Mouse (Mus musculus): ENCODE results near the gene Gm20509. TPM values are rescaled to one million over a fixed set of nuclear protein-coding genes. Genes with fewer than 3 reads are reported as not detected.

The Gm20509 gene
- polyA plus RNA-seq (2015; fragmentation: Nextera tagmentation; extraction: Ambion mirVana) = not detected in 2 replicates

DNA sequence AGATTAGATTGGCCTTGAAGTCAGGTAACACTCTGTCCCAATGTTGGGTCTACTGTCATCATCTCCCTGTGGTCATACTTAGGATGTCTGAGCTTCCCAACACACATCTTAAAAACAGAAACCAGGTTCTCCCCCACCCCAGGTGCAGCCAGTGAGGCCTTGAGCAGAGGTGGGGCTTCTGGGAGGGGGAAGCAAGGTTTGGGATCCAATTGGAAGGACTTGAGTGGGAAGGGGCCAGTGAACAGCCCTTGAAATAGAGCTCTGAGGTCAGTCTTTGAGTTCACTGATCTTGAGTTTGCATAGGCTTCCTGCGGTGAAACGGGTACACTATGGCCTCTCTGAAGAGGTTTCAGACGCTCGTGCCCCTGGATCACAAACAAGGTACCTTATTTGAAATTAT lies at the start of gene Gm20509:
TSS of gene Gm20509 (plus strand) at position 290 of the 400 bp plus-strand sequence.
- Histone ChIP-seq H3K27ac (no peak within 1 kb of the TSS), H3K27me3 (ENCODE audit: insufficient read depth, low read length) (no peaks in the 10 kb centered on the region), H3K9me3 (replicated peaks; ENCODE audit: low read length) (no peaks in the 10 kb centered on the region), H3K4me3 (replicated peaks; ENCODE audit: low read depth, low read length) (peak within 1 kb of the TSS; percentile 31), H3K9ac (ENCODE audit: low read depth, low read length) (peak within 1 kb of the TSS; percentile 54), H3K4me1 (replicated peaks; ENCODE audit: insufficient read depth, low read length) (no peaks in the 10 kb centered on the region), H3K36me3 (ENCODE audit: insufficient read depth, low read length) (no peaks in the 10 kb centered on the region), H3K4me2 (ENCODE audit: low read length) (peak within 1 kb of the TSS; percentile 63)
- ATAC-seq (replicated peaks; ENCODE audit: low FRiP score, low read depth) = no peak
- WGBS = 93% methylated on average over 4 of the region's 4 CpGs
- DNase-seq (ENCODE audit: low spot score) = no peak
- TF ChIP-seq CTCF (IDR thresholded peaks at IDR 0.05; ENCODE audit: low read depth) = no peak

DNA sequence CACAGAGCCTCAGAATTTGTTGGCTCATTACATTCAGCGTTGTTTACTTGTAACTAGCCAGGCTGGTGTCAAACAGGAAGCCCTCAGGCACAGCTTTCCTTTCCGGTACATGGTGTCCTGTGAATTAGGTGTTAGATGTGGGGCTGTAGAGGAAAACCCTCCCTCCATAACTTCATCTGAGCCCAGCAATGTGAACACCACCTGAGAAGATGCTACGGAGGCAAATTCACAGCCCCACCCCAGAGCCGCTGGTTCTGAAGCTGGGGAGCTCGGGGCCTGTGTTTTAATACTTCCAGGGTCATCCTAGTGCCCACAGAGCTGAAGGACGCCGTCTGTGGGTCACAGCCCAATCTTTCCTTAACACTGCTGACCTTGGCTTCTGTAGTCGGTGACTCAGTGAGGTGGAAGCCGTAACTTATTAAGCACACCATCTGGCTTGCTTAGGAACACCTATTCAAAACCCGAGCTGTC lies 46.8 kb upstream of the Gm20509 start:
- DNase-seq (ENCODE audit: low spot score) (peak; percentile 28), ATAC-seq (replicated peaks; ENCODE audit: low FRiP score, low read depth) (no peak)
- Histone ChIP-seq H3K27ac (peak overlapping the region; percentile 60), H3K4me3 (replicated peaks; ENCODE audit: low read depth, low read length) (no peak overlapping the region), H3K4me2 (ENCODE audit: low read length) (no peak overlapping the region), H3K9me3 (replicated peaks; ENCODE audit: low read length) (no peaks in the 10 kb centered on the region), H3K27me3 (ENCODE audit: insufficient read depth, low read length) (no peaks in the 10 kb centered on the region), H3K4me1 (replicated peaks; ENCODE audit: insufficient read depth, low read length) (no peaks in the 10 kb centered on the region), H3K9ac (ENCODE audit: low read depth, low read length) (peak overlapping the region; percentile 5; the same call in 1 of the 2 replicates), H3K36me3 (ENCODE audit: insufficient read depth, low read length) (no peaks in the 10 kb centered on the region)
- no peak for TF ChIP-seq CTCF (IDR thresholded peaks at IDR 0.05; ENCODE audit: low read depth)
- WGBS = 48% methylated on average over 10 of the region's 10 CpGs

DNA sequence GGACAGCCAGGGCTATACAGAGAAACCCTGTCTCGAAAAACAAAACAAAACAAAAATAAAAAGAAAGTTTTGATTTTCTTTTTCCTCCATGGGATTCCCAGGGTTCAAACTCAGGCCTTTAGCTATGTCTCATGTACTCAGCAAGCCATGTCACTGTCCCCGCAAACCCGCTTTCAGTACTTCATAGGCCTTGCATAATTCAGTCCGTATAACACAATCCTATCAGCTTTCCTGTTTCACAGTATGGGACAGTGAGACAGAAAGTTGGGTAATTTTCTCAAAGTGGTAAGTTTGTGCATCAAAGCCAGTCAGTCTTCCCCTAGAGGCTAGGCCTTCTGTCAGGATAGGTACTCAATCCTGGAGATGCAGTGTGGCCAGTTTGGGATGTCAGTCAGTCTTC lies 43.0 kb upstream of the Gm20509 start:
- no peaks in the 10 kb centered on the region for H3K27me3 ChIP-seq (ENCODE audit: insufficient read depth, low read length)
- H3K27ac ChIP-seq = no peak overlapping the region
- no peak for TF ChIP-seq CTCF (IDR thresholded peaks at IDR 0.05; ENCODE audit: low read depth)
- DNase-seq (ENCODE audit: low spot score) (no peak), ATAC-seq (replicated peaks; ENCODE audit: low FRiP score, low read depth) (no peak)
- no peaks in the 10 kb centered on the region for H3K36me3 ChIP-seq (ENCODE audit: insufficient read depth, low read length)
- no peak overlapping the region for H3K9ac ChIP-seq (ENCODE audit: low read depth, low read length)
- no peaks in the 10 kb centered on the region for H3K9me3 ChIP-seq (replicated peaks; ENCODE audit: low read length)
- H3K4me2 ChIP-seq (ENCODE audit: low read length) = no peak overlapping the region
- 0 out of 2 replicates have a peak, but pooled peaks cover 5% of the 10 kb centered on the region for H3K4me1 ChIP-seq (replicated peaks; ENCODE audit: insufficient read depth, low read length)
- no peak overlapping the region for H3K4me3 ChIP-seq (replicated peaks; ENCODE audit: low read depth, low read length)
- 93% methylated on average over 4 of the region's 4 CpGs for WGBS

DNA sequence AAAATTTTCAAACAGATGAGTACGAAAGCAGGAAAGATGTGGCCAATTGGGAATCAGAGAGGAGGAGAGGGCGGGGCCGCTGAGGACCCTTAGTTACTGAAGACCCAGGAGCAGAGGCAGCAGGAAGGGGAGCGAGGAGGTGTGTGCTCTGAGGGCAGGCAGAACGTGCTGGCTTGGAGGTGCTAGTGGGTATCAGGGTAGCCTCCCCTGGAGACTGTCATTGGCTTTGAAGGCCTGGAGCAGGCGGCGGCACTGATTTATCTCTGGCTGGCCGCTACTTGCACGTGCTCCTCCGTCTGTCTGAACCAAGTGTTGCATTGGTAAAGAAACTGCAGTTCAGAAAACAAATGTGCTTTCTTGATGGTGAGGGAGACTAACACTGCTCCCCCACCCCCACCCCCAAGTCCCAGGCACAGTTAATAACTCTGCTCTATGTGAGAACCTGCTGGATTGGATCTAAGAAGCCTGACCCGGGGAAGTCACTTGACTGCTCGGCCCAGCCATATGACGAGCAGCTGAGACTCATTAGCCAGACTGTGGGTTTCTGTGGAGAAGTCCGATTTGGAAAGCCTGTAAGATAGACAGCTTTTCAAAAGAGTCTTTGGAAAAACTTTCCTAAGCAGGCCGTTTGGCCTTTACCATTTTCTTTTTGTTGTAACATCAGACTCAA lies 38.5 kb upstream of the Gm20509 start:
- Histone ChIP-seq H3K36me3 (ENCODE audit: insufficient read depth, low read length) (no peaks in the 10 kb centered on the region), H3K4me2 (ENCODE audit: low read length) (peak overlapping the region; percentile 45), H3K9me3 (replicated peaks; ENCODE audit: low read length) (no peaks in the 10 kb centered on the region), H3K4me1 (replicated peaks; ENCODE audit: insufficient read depth, low read length) (peaks cover 16% of the 10 kb centered on the region; the same call in 1 of the 2 replicates), H3K9ac (ENCODE audit: low read depth, low read length) (no peak overlapping the region), H3K27me3 (ENCODE audit: insufficient read depth, low read length) (no peaks in the 10 kb centered on the region), H3K27ac (peak overlapping the region; percentile 42; the same call in 1 of the 2 replicates), H3K4me3 (replicated peaks; ENCODE audit: low read depth, low read length) (no peak overlapping the region)
- peak; percentile 57 for DNase-seq (ENCODE audit: low spot score)
- 0 out of 2 replicates have a peak, but pooled peaks have one; percentile 41 for ATAC-seq (replicated peaks; ENCODE audit: low FRiP score, low read depth)
- WGBS = 17% methylated on average over 15 of the region's 15 CpGs
- no peak for TF ChIP-seq CTCF (IDR thresholded peaks at IDR 0.05; ENCODE audit: low read depth)

DNA sequence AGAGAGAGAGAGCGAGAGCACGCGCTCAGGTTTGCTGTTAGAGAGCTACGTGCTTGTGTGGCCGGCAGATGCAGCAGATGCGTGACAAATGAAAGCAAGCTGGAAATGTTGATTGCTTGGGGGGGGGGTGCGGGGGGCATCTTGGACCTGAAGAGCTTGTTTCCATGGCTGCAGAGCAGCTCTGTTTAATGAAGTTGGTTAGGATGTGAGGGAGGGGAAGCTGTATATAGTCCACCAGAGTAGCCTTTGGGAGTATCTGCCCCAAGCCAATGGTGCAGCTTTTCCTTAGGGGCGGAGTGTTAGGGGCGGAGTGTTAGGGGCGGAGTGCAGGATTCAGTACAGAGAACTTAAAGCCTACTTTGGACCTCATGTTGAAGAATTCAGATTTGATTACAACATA lies 35.2 kb upstream of the Gm20509 start:
- Histone ChIP-seq H3K36me3 (ENCODE audit: insufficient read depth, low read length) (no peaks in the 10 kb centered on the region), H3K4me2 (ENCODE audit: low read length) (peak overlapping the region; percentile 36), H3K27me3 (ENCODE audit: insufficient read depth, low read length) (no peaks in the 10 kb centered on the region), H3K27ac (no peak overlapping the region), H3K4me1 (replicated peaks; ENCODE audit: insufficient read depth, low read length) (peaks cover 16% of the 10 kb centered on the region; the same call in 1 of the 2 replicates), H3K9ac (ENCODE audit: low read depth, low read length) (no peak overlapping the region), H3K4me3 (replicated peaks; ENCODE audit: low read depth, low read length) (no peak overlapping the region), H3K9me3 (replicated peaks; ENCODE audit: low read length) (no peaks in the 10 kb centered on the region)
- WGBS = 19% methylated on average over 10 of the region's 10 CpGs
- DNase-seq (ENCODE audit: low spot score) (peak; percentile 76), ATAC-seq (replicated peaks; ENCODE audit: low FRiP score, low read depth) (peak; percentile 71; the same call in 1 of the 2 replicates)
- no peak for TF ChIP-seq CTCF (IDR thresholded peaks at IDR 0.05; ENCODE audit: low read depth)

DNA sequence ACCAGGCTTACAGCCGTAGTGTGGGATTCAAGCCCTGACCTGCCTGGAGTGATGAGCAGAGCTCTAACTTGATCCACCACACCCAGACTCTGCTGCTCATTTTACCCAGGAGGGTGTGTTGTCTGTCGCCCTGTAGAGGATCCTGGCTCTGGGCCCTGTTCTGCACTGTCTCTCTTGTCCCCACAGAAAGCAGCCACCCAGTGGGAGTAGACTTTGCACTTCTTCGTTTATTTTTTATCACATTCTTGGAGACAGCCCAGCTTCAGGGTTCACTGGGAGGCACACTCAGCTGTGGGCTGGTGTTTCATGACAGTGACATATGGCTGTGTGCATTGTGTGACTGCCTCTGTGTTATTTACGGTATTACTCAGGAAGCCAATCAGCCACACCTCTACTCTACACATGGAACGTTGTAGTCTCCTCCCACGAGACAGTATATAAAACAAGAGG lies 34.0 kb upstream of the Gm20509 start:
- ATAC-seq (replicated peaks; ENCODE audit: low FRiP score, low read depth) = peak; percentile 71

More for the DNA sequence above, 34.0 kb upstream of the Gm20509 start:
- H3K4me2 ChIP-seq (ENCODE audit: low read length) = no peak overlapping the region
- 11% methylated on average over 6 of the region's 6 CpGs for WGBS
- 0 out of 2 replicates have a peak, but pooled peaks have one; percentile 3 for TF ChIP-seq CTCF (IDR thresholded peaks at IDR 0.05; ENCODE audit: low read depth)
- no peak overlapping the region for H3K9ac ChIP-seq (ENCODE audit: low read depth, low read length)
- H3K27me3 ChIP-seq (ENCODE audit: insufficient read depth, low read length) = no peaks in the 10 kb centered on the region
- no peaks in the 10 kb centered on the region for H3K9me3 ChIP-seq (replicated peaks; ENCODE audit: low read length)
- DNase-seq (ENCODE audit: low spot score) = peak; percentile 74
- peaks cover 16% of the 10 kb centered on the region; the same call in 1 of the 2 replicates for H3K4me1 ChIP-seq (replicated peaks; ENCODE audit: insufficient read depth, low read length)
- peak overlapping the region; percentile 73 for H3K27ac ChIP-seq
- no peaks in the 10 kb centered on the region for H3K36me3 ChIP-seq (ENCODE audit: insufficient read depth, low read length)
- H3K4me3 ChIP-seq (replicated peaks; ENCODE audit: low read depth, low read length) = no peak overlapping the region
